ENCODE assay signal across 9 mouse cellular contexts in the genomic region with DNA sequence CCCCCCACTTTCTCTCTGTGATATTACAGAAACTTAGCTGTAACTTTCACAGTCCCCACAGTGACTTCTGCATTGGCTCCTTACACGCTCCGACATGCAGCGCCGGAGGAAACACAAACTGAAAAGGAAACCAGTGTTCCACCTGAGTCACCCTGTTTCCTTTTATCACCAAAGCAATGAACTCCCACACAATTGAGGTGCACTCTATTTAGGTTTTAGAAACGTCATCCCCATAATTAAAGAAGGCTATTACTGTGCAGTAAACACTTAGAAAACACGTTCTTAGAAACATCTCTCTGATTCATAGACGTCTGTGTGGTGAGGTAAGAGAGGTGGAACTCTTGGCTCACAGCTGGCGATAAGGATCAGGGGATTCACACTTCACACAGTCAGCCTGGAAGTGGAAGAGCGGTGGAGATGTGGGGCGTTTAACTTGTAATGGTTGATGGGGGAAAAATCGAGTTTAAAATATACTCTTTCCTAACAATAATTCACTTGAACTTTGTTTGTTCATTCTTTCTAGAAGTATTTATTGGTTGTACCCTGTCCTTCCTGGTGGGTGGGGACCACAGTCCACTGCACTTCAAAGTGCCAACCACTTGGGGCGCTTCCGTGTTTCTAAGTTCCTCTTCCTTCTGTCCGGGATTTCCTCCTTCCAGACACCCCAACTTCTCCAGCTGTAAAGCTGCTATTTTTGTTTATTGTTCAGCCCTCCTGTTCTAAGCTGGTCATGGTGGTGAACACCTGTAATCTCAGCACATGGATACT. TPM values are rescaled to one million over a fixed set of nuclear protein-coding genes. Genes with fewer than 3 reads are reported as not detected.
DNase-seq lines count a peak whose midpoint lies in the region; ATAC-seq lines count a peak whose summit lies in the region.
"Had no signal": no experiment of that assay in that cellular context is flagged by ENCODE, and none has a peak within 500 bp of the region (broad histone marks: within the 10 kb centered on the region; RNA-seq: fewer than 3 reads in every experiment).

No protein-coding gene starts in this region.

- H3K4me3 ChIP-seq in heart, embryonic 16.5 days (ENCODE audit: low read length): no peak overlapping the region
- H3K4me3 ChIP-seq in stomach, embryonic 16.5 days (replicated peaks; ENCODE audit: low read length): no peak overlapping the region

- ATAC-seq in heart, embryonic 16.5 days (replicated peaks; ENCODE audit: extremely low read depth, insufficient read depth, low FRiP score): no peak
- ATAC-seq in stomach, embryonic 16.5 days (ENCODE audit: insufficient read depth, low FRiP score): peak; percentile 27; the same call in 1 of the 2 replicates

- 34% methylated on average over 14 of the region's 14 CpGs for WGBS in heart, embryonic 16.5 days
- WGBS in stomach, embryonic 16.5 days: 31% methylated on average over 14 of the region's 14 CpGs

- H3K27ac ChIP-seq in heart, embryonic 16.5 days (ENCODE audit: low read length): no peak overlapping the region
- H3K27ac ChIP-seq in stomach, embryonic 16.5 days (ENCODE audit: low read length): peak overlapping the region; percentile 62

- no peaks in the 10 kb centered on the region for H3K4me1 ChIP-seq in heart, embryonic 16.5 days (ENCODE audit: control insufficient read depth, insufficient read depth, low read length)
- peaks cover 5% of the 10 kb centered on the region; the same call in 1 of the 2 replicates for H3K4me1 ChIP-seq in stomach, embryonic 16.5 days (ENCODE audit: control insufficient read depth, insufficient read depth, low read length)

- no peaks in the 10 kb centered on the region for H3K9me3 ChIP-seq in heart, embryonic 16.5 days (replicated peaks; ENCODE audit: control insufficient read depth, low read length)
- H3K9me3 ChIP-seq in stomach, embryonic 16.5 days (replicated peaks; ENCODE audit: control insufficient read depth, low read length): no peaks in the 10 kb centered on the region

- no peaks in the 10 kb centered on the region for H3K36me3 ChIP-seq in heart, embryonic 16.5 days (ENCODE audit: control insufficient read depth, insufficient read depth)
- H3K36me3 ChIP-seq in stomach, embryonic 16.5 days (ENCODE audit: control insufficient read depth, insufficient read depth, low read length): no peaks in the 10 kb centered on the region

- H3K9ac ChIP-seq in heart, embryonic 16.5 days (ENCODE audit: low read length): no peak overlapping the region
- no peak overlapping the region for H3K9ac ChIP-seq in stomach, embryonic 16.5 days (ENCODE audit: low read length)

- peak overlapping the region; percentile 29; the same call in 1 of the 2 replicates for H3K4me2 ChIP-seq in heart, embryonic 16.5 days (ENCODE audit: low read depth, low read length)
- peak overlapping the region; percentile 30 for H3K4me2 ChIP-seq in stomach, embryonic 16.5 days (ENCODE audit: low read depth, low read length)

- no peak for DNase-seq in heart, adult 8-10 months (ENCODE audit: low spot score)
- DNase-seq in CD8-positive naive resting alpha-beta T cell, adult 2 months (ENCODE audit: low read depth in 2 of 2, low spot score in 2 of 2): peak; percentile 27 to 35
- peak; percentile 56 for DNase-seq in c-Kit-positive CD71-negative TER-119-negative erythroid progenitor cells, embryonic 14.5 days (ENCODE audit: low read depth)
- peak; percentile 59 to 76 for DNase-seq in kidney, postnatal 4 days
- DNase-seq in urinary bladder, postnatal 10 days (ENCODE audit: low spot score): no peak
- no peak for DNase-seq in layer of hippocampus, adult 8-10 months (ENCODE audit: low spot score in 2 of 2)

- H3K27me3 ChIP-seq in heart, embryonic 16.5 days (ENCODE audit: control insufficient read depth, insufficient read depth, low read length): peaks cover 8% of the 10 kb centered on the region
- peaks cover 4% of the 10 kb centered on the region; the same call in 1 of the 2 replicates for H3K27me3 ChIP-seq in stomach, embryonic 16.5 days (ENCODE audit: control insufficient read depth, insufficient read depth, low read length)

RNA-seq across cellular contexts. Expression of gene Atf3, which starts 24.0 kb away (rescaled TPM):
- polyA plus RNA-seq in heart, embryonic 16.5 days (2015; fragmentation: Nextera tagmentation; extraction: Ambion mirVana): 14.6 and 16.8 TPM in 2 replicates
- total RNA-seq in heart, adult 8-10 months (2022): 10 to 100 TPM in 1 of 4 experiments, 1 to 10 TPM in 3; 3.0 to 10.3 (median 4.2) TPM
- 4.7 and 5.9 TPM in 2 replicates for polyA plus RNA-seq in stomach, embryonic 16.5 days (2015; fragmentation: Nextera tagmentation; extraction: Ambion mirVana)
- total RNA-seq in layer of hippocampus, adult 8-10 months (2022): 1 to 10 TPM in 3 of 4 experiments, under 1 TPM in 1; 0.80 to 7.7 (median 3.5) TPM

RNA-seq across cellular contexts. Expression of gene Fam71a, which starts 29.2 kb away (rescaled TPM):
- not detected in 2 replicates for polyA plus RNA-seq in heart, embryonic 16.5 days (2015; fragmentation: Nextera tagmentation; extraction: Ambion mirVana)
- total RNA-seq in heart, adult 8-10 months (2022): not detected
- not detected in 2 replicates for polyA plus RNA-seq in stomach, embryonic 16.5 days (2015; fragmentation: Nextera tagmentation; extraction: Ambion mirVana)
- not detected for total RNA-seq in layer of hippocampus, adult 8-10 months (2022)
- polyA plus RNA-seq: lung, embryonic 16.5 days had no signal

Comparison
In these comparisons a context has a peak if more than half of its experiments do, and no peak if none do; other contexts are left out.
1. DNase-seq: peak in CD8-positive naive resting alpha-beta T cell, adult 2 months (2 of 2), c-Kit-positive CD71-negative TER-119-negative erythroid progenitor cells, embryonic 14.5 days (single experiment) and kidney, postnatal 4 days (2 of 2); none in heart, adult 8-10 months (single experiment), urinary bladder, postnatal 10 days (single experiment) and layer of hippocampus, adult 8-10 months (0 of 2).